Mouse (Mus musculus): ENCODE measurements around the gene Amt.
"Not testable (repeated sequence)": the region's sequence is repeated elsewhere in the genome, so short reads cannot be mapped to it uniquely, and the experiment has no call there.

Amt gene

DNA sequence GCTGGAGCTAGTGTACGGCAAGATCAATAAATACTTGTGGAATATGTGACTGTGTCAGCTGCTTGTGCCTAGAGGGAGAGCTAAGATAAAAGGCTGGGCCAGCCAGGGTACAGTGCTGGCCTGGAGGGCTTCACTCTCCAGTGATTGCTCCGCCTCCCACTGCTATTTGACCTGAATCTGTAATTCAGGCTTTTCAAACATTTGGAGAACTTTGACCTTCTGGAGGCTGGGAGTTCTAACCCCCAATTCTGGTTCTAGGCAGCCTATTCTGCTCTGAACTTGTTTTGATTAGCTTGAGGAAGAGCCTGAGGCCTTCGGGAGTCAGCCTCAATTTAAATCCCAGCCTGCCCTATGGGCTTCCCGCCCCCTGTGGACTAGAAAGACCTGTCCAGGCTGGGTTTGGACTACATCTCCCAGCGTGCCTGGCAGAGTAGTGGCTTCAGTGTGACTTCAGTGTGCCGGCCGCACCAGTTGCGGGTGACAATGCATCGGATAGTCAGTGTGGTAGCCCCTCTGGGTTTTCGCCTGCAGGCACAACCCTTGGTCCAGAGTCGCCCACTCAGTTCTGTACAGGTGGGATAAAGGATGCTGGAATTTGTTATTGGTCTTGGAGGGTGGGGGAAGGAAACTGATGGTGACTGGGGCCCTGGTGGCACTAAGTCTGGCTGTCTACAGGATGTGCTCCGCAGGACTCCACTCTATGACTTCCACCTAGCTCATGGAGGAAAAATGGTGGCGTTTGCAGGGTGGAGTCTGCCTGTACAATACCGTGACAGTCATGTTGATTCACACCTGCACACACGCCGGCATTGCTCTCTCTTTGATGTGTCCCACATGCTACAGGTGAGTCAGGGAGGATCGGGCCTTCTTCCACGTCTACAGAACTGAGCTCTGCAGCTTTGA is at the start of gene Amt:
Gene Amt, plus strand, starts transcription at position 401 of the 903 bp plus-strand sequence.
- peak; percentile 38 for DNase-seq (ENCODE audit: low read depth, low spot score)

DNA sequence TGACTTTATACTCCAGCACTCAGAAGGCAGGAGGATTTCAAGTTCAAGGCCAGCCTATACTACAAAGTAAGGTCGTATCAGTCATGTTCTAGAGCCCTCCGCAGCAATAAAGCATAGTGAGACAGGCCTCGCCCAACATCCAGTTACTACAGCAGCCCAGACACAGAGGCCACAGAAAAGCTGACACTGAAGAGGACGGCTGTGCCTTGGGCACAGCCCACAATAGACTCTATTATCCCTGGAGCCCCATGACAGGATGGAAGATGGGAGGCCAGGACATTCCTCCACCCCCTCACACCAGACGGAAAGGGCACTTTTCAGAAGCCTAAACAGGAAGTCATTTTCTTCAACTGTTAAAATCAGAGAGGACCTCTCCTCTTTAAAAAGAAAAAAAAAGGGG is 47.7 kb upstream of the Amt start:
- DNase-seq (ENCODE audit: low read depth, low spot score), result peak; percentile 31

- no peak for DNase-seq (ENCODE audit: low read depth, low spot score)
Measured at GRCm38 (mm10) chr9:108251877-108252276, 44.8 kb upstream of the Amt start.

DNA sequence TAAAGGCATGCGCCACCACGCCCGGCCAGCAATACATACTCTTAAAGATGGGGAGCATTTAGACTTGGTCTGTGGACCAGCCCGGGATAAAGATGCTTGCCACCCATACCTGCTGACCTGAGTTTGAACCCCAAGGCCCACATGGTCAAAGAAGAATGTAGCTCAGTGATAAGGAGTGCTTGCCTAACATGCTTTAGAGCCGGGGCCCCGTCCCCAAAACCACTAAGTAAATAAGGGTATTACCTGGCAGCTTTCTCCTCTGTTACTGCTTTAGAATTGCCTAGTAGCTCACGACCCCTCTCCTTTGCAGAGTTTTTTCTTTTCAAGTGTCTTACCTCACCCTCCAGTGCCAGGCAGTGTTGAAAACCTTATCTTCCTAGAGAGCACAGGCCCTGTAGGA is 43.9 kb upstream of the Amt start:
- no peak for DNase-seq (ENCODE audit: low read depth, low spot score)

DNA sequence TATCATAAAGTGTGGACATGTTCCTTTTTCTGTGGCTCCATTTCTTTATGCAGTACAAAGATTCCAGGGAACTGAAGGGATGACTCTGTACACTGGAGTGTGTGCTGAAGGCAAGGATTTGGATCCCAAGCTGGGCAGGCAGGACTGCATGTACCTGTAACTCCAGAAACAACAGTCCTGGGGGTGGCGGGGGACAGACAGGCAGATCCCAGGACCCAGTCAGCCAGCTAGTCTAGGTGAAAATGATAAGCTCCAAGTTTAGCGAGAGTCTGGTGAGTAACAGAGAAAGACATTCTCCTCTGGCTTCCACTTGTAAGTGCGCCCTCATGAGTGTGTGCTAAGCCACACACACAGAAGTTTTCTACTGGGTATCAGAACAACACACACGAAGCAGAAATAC is 36.1 kb upstream of the Amt start:
- no peak for DNase-seq (ENCODE audit: low read depth, low spot score)

- DNase-seq (ENCODE audit: low read depth, low spot score), result no peak
Measured at GRCm38 (mm10) chr9:108261865-108262264, 34.8 kb upstream of the Amt start.

DNA sequence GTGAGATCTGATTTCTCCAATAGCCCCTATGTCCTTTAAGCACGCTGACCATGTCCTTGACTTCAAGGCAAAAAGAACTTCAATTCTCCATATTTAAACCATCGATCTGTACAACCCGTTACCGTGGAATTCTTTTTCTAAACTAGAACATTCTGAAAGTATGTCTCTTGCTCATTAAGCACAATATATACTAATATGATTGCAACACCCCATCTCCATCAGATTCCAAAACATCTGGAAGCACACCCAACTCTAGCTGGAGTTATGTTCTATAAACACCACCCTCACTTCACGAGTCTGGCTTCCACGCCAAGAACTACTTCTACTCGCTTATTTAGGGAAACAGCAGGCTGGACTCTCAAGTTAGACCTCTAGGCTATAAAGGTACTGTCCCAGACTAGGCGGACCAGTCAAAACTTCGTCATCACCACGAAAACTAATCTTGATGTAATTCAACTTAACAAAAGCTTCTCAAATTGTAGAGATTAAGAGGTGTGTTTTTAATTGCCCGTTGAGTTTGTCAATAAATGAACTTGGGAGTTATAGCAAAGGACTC is 34.1 kb upstream of the Amt start:
- DNase-seq (ENCODE audit: low read depth, low spot score), result no peak

DNA sequence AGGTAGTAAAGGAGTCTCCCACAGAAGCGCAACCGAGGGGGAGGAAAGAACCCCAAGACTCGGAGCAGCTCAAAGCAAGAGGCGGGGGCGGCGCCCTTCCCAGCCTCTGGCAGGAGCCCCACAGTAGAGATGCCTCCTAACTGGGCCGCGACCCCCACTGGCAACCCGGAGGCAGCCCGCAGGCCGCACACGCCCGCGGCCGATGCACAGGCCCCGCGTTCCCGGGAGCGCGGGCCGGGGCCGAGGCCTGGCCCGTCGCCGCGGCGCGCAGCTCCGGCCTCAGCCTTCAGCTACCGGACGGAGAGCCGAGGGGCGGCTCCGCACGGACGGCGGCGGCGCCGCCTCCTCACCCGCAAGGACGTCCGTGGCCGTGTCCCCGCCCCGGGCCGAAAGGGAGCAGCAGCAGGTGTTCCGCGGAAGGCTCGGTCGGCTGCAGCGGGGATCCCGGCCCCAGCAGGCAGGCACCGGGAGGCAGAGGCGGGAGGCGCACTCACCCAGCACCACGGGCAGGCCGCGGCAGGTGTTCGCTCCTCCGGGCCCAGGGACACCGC is 33.4 kb upstream of the Amt start:
- DNase-seq (ENCODE audit: low read depth, low spot score), result peak; percentile 53

DNA sequence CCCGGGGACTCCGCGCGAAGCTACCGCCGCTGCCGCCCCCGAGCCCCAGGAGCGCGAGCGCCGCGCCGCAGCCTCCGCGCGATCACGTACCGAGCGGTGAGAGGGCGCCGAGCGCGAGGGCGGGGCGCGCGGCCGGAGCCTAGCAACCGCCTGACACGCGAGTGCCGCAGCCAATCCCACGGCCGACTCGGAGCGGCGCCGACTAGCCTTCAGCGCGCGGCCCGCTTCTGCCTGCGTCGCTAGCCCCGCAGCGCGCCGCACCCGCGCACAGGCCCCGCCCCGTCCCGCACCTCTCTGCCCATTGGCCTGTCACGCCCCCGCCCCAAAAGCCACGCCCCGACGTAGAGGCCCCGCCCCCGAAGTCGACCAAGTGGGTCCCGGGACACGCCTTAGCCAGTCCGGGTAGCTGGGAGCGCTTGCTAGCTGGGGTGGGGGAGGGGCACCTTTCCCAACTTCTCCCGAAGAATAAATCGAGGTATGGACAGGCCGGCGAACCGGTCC is 32.9 kb upstream of the Amt start, which contains the start of gene Dag1:
Gene Dag1, minus strand, starts transcription at position 269 of the 501 bp plus-strand sequence.
- DNase-seq (ENCODE audit: low read depth, low spot score), result peak; percentile 99

- DNase-seq (ENCODE audit: low read depth, low spot score), result peak; percentile 18
Measured at GRCm38 (mm10) chr9:108264191-108264921, 32.3 kb upstream of the Amt start.

DNA sequence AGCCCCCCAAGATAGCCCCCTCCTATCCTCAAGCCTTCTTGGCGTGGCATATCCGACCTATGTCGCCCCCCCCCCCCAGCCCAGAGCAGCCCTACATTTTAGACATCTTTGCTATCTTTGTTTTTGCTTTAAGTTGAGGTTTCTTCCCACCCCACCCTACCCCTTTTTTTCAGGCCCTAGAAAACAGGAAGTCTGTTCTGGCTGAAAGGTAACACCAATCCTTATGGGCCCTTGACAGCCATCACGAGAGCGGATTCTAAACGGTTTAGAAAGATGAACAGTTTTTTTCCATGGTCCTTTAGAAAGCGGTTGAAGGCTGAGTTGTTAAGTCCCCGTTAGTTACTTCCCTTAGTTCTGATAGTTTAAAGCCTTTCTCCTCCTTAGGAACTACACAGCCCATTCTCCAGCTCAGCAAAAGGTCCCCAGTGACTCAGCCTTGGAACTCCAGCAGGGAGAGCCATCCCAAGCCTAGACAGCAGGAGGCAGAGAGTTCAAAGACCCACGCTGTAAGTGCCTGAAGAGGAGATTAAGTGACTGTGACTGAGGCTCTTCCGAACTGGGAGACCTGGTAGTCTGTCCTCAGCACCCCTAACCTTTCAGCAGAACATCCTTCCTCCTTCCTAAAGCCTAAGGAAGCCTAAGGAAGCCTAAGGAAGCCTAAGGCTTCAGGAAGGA is 30.3 kb upstream of the Amt start:
- DNase-seq (ENCODE audit: low read depth, low spot score), result no peak

DNA sequence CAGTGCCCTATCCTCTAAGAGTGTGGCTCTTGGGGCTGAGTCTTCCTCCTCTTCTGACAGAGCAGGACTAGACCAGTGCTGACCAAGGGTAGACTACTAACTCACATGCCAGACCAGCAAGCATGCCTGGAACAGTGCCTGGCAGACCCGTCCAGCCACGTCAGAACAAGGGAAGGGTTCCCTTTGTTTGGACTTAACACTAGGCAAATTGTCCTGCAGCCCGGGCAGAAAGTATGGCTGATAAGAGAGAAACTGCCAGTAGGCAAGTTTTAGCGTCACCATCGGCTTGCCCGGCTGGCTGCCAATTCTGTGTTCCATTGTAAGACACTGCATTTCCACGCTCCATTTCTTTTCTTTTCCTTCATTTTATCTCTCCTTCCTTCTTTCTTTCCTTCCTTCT is 29.0 kb upstream of the Amt start:
- peak; percentile 23 for DNase-seq (ENCODE audit: low read depth, low spot score)

- not testable (repeated sequence) for DNase-seq (ENCODE audit: low read depth, low spot score)
Measured at GRCm38 (mm10) chr9:108268701-108269100, 28.0 kb upstream of the Amt start.

DNA sequence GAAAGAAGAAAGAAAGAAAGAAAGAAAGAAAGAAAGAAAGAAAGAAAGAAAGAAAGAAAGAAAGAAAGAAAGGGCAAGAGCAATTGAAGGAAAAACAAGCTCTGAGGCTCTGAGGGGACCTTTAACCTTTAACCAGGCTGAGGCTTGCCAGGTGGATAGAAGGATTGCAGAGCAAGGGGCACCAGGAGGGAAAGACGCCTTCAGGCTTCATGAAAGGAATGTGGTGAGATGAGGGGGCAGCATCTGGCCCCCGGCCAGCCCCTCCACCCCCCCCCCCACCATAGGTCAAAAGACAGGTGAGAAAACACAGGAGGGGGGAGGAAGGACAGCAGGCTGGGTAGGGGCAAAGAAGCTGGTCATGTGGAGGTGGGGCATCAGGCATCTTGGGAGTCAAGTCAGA is 24.7 kb upstream of the Amt start:
- DNase-seq (ENCODE audit: low read depth, low spot score), result no peak

DNA sequence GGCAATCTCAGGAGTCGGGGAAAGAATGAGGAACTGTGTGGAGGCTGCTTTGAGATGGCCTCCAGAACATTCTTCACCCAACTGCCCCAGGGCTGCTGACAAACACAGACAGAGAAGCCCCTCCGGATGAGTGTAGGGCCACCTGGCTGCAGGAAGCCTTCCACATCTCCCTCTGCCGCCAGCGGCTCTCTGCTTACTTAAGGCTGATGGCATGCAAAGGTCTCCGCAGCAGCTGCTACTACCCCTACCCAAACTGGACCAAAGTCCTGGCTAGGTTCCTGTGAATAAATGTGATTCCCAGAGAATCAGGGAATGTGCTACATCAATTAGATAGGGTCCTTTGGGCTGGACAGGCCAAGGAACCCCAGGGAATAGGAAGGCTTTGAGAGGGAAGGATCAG is 24.0 kb upstream of the Amt start:
- DNase-seq (ENCODE audit: low read depth, low spot score), result no peak

GRCm38 (mm10) chr9:108273485-108273884 is 23.2 kb upstream of the Amt start:
- DNase-seq (ENCODE audit: low read depth, low spot score), result no peak

- DNase-seq (ENCODE audit: low read depth, low spot score), result no peak
Measured at GRCm38 (mm10) chr9:108274476-108275330, 21.9 kb upstream of the Amt start.

GRCm38 (mm10) chr9:108275331-108275659 is 21.4 kb upstream of the Amt start:
- DNase-seq (ENCODE audit: low read depth, low spot score), result no peak

GRCm38 (mm10) chr9:108278697-108279450 is 17.8 kb upstream of the Amt start:
- DNase-seq (ENCODE audit: low read depth, low spot score), result no peak

All from brain, adult 2 months (tissue).